Mouse (Mus musculus) ES-E14 (cell line): ENCODE results near the gene Tmem69. TPM values are rescaled to one million over a fixed set of nuclear protein-coding genes. Genes with fewer than 3 reads are reported as not detected.

Source experiments
- DNase-seq: peaks from one replicate; pipeline ENCODE4 v3.0.0-alpha.2; 2013; ENCODE audit warnings: low read depth, low spot score
- H3K27ac ChIP-seq: 2 replicates; pipeline ENCODE4 v1.5.1; 2012; ENCODE audit warnings: low read depth, mild to moderate bottlenecking, low read length, moderate library complexity, mixed read lengths; ENCODE audit not compliant: poor library complexity, insufficient read depth, severe bottlenecking
- H3K36me3 ChIP-seq: 2 replicates; pipeline ENCODE4 v1.6.1; 2012; ENCODE audit warnings: mild to moderate bottlenecking, low read length, moderate library complexity, mixed read lengths; ENCODE audit not compliant: control insufficient read depth, poor library complexity, insufficient read depth, severe bottlenecking
- H3K4me1 ChIP-seq, 2 experiments: fragments of 150-350 bp in 1 of 2; sonication (generic) in 1 of 2; 2 replicates each; pipeline ENCODE4 v1.6.1; 2012; ENCODE audit warnings: low read length in 2 of 2, mild to moderate bottlenecking in 1 of 2, mixed read lengths in 1 of 2; ENCODE audit not compliant: control insufficient read depth in 2 of 2, insufficient read depth in 2 of 2, poor library complexity in 1 of 2
- H3K4me3 ChIP-seq, 2 experiments: fragments of 150-350 bp in 1 of 2; sonication (generic) in 1 of 2; 2 replicates each; pipeline ENCODE4 v1.5.1; 2012; ENCODE audit warnings: low read length in 2 of 2, low read depth in 1 of 2, mild to moderate bottlenecking in 1 of 2, mixed read lengths in 1 of 2; ENCODE audit not compliant: insufficient read depth in 1 of 2, poor library complexity in 1 of 2, severe bottlenecking in 1 of 2
- H3K9ac ChIP-seq: 2 replicates; pipeline ENCODE4 v1.6.1; 2012; ENCODE audit warnings: low read depth, mild to moderate bottlenecking, low read length, mixed read lengths; ENCODE audit not compliant: poor library complexity, insufficient read depth, severe bottlenecking
- H3K9me3 ChIP-seq: fragments of 150-350 bp; sonication (generic); 2 replicates; pipeline ENCODE4 v1.6.1; 2012; ENCODE audit warnings: low read depth, mild to moderate bottlenecking, low read length; ENCODE audit not compliant: control insufficient read depth, insufficient read depth
- CHD2 ChIP-seq: IDR thresholded peaks from 2 replicates; pipeline ENCODE4 v1.6.1; 2014; ENCODE audit warnings: mild to moderate bottlenecking, low read depth, low read length, inconsistent platforms
- HCFC1 ChIP-seq: IDR thresholded peaks from 2 replicates; pipeline ENCODE4 v1.6.1; 2012; ENCODE audit warnings: low read length, inconsistent platforms, borderline replicate concordance; ENCODE audit not compliant: insufficient read depth
- MAFK ChIP-seq: IDR thresholded peaks from 2 replicates; pipeline ENCODE4 v1.6.1; 2014; ENCODE audit warnings: mild to moderate bottlenecking, low read depth, low read length, inconsistent platforms; ENCODE audit not compliant: insufficient read depth
- ZC3H11A ChIP-seq: IDR thresholded peaks from 2 replicates; pipeline ENCODE4 v1.6.1; 2012; ENCODE audit warnings: low read depth, mild to moderate bottlenecking, inconsistent platforms, low read length, borderline replicate concordance
- ZNF384 ChIP-seq: IDR thresholded peaks from 2 replicates; pipeline ENCODE4 v1.6.1; 2012; ENCODE audit warnings: low read depth, low read length, inconsistent platforms
- in situ Hi-C, 2 experiments: fragments of 600-800 bp; cut with MboI; formaldehyde crosslinking; loops; one replicate each; pipeline ENCODE4 v1.15.1; 2025; ENCODE audit warnings: low sequenced_read_pairs in 2 of 2, inconsistent platforms in 1 of 2; ENCODE audit not compliant: unreplicated experiment in 2 of 2
- total RNA-seq: library from RNA; depleted of rRNA; stranded (reverse); fragments of 300-350 nt; gene quantifications from 2 replicates; pipeline ENCODE4 v1.2.3, GENCODE M21; 2012; rRNA removed

Tmem69 gene
- 10.1 and 11.4 TPM in 2 replicates for total RNA-seq

DNA sequence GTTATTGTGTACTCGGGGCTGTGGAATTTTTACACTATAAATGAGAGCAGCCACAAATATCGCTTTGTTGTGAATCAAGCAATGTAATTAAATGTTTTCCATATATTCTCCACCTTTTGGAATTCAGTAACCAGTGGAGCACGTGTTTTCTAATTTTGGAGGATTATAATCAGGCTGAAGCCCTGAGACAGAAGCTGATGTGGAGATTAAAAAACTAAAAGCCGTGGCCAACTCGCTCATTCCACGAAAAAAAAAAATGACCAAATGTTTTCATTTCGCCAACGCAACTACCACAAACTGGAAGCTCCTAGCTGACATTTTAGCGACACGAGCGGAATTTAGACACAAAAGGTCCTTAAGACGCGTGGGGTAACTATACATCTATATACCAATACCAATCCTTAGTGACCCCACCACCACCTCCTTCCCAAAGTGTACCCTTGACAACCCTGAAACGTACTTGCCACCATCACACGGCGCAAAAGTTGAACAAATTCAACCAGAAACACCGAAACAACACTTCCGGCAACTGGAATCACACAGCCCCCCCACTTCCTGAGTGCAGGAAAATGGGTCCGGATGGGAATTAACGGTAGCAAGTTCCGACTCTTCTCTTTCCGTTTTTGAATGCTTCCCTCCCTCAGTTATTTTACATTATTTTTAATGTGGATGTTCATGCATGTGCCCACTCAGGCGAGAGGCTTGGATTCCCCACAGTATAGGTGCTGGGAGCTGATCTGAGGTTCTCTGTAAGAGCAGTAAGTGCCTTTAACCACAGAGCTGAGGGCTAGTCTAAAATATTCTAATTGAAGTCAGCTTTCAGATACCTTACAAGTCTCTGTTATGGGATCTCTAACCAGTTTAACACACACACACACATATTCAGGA lies at the start of gene Tmem69:
Gene Tmem69 (minus strand): TSS at position 524 of the 888 bp plus-strand sequence.
- DNase-seq = peak; percentile 71
- H3K36me3 ChIP-seq = peaks cover 4% of the 10 kb centered on the region; the same call in 1 of the 2 replicates
- H3K4me3 ChIP-seq = peak within 1 kb of the TSS; percentile 96 to 98
- TF ChIP-seq MAFK = no peak
- peak; percentile 68; the same call in 1 of the 2 replicates for TF ChIP-seq CHD2
- no peak for TF ChIP-seq ZNF384
- no peak for TF ChIP-seq ZC3H11A
- TF ChIP-seq HCFC1 = peak; percentile 86
- H3K27ac ChIP-seq = peak within 1 kb of the TSS; percentile 24; the same call in 1 of the 2 replicates
- peak within 1 kb of the TSS; percentile 98 for H3K9ac ChIP-seq
- in situ Hi-C loops = no loop called here
- no peaks in the 10 kb centered on the region for H3K9me3 ChIP-seq
- H3K4me1 ChIP-seq = no peaks in the 10 kb centered on the region; a peak in 1 of 4 replicates

DNA sequence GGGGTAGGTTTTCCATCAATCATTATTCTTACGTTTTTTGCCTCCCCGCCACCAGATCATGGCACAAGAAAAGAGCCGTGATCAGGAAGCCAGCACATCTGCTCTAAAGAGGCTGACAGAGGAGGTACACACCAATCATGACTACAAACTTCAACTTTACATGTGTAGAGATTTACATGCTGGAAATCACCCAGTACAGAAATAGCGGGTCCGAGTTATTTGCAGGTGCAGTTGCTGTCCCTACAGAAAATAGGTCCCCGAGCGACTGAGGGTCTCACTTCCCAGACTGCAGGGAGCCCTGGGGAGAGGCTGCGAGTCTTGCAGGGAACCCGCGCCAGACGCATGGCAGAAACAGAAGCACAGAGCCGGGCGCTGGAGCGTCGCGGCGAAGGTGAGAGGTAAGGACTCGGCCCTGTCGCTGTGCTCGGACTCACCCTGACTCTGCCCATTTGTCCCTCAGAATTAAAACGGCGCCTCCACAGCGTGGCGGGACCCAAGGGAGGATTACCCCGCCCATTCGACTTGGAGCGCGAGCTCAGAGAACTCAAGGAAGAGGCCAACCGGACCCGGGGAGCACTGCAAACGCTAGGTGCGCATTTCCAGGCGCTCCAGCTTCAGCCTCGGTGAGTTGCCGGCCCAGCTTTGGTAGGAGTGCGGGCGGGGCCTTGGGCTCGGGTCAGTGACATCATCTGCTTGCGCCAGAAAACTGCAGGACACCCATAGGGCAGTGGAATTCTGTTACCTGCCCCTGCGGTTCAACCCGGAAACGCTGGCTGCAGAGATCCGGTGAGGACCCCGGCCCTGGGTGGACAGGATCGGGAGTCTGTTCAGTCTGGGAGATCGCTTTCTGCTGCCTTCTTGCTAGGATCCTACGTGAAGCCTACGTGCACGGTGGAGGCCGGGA lies 41.5 kb upstream of the Tmem69 start:
- peak; percentile 88 for DNase-seq
- Histone ChIP-seq H3K9ac (peak overlapping the region; percentile 56), H3K4me1 (peaks cover 0 to 2% of the 10 kb centered on the region in 2 experiments; a peak in 1 of 4 replicates), H3K4me3 (peak overlapping the region; percentile 67 to 90), H3K36me3 (peaks cover 7% of the 10 kb centered on the region), H3K27ac (no peak overlapping the region; the same call in 1 of the 2 replicates), H3K9me3 (no peaks in the 10 kb centered on the region)
- in situ Hi-C loops = no loop called here
- TF ChIP-seq CHD2 = no peak
- TF ChIP-seq ZC3H11A = no peak
- no peak for TF ChIP-seq MAFK
- TF ChIP-seq HCFC1 = peak; percentile 79
- no peak for TF ChIP-seq ZNF384

DNA sequence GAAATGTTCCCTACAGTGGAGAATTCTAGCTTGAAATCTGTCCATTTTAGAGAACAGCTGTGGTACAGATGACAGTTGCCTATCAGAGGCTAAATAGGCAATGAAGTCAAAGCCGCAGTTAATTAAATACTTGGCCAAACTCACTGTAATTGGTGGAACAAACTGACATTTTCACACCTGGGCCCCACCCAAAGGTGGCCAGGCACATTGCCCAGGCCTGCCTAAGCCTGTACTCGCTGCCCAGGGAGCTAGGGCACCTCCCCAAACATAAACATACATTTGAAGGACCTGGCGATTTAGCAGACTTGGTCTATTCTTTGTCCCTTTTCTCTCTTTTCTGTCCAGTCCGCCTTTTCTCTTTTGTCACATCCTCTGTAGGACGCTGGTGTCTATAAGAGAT lies 40.6 kb upstream of the Tmem69 start, which contains the start of gene Ccdc17:
Gene Ccdc17 (plus strand): TSS at position 276 of the 400 bp plus-strand sequence.
- peak within 1 kb of the TSS; percentile 62 to 90 for H3K4me3 ChIP-seq
- H3K4me1 ChIP-seq = peaks cover 0 to 2% of the 10 kb centered on the region in 2 experiments; a peak in 1 of 4 replicates
- H3K9ac ChIP-seq = peak within 1 kb of the TSS; percentile 53
- DNase-seq = no peak
- H3K27ac ChIP-seq = no peak within 1 kb of the TSS; the same call in 1 of the 2 replicates
- TF ChIP-seq HCFC1 (no peak), ZNF384 (no peak), ZC3H11A (no peak), CHD2 (no peak), MAFK (no peak)
- H3K36me3 ChIP-seq = peaks cover 7% of the 10 kb centered on the region
- in situ Hi-C loops = no loop called here
- no peaks in the 10 kb centered on the region for H3K9me3 ChIP-seq

DNA sequence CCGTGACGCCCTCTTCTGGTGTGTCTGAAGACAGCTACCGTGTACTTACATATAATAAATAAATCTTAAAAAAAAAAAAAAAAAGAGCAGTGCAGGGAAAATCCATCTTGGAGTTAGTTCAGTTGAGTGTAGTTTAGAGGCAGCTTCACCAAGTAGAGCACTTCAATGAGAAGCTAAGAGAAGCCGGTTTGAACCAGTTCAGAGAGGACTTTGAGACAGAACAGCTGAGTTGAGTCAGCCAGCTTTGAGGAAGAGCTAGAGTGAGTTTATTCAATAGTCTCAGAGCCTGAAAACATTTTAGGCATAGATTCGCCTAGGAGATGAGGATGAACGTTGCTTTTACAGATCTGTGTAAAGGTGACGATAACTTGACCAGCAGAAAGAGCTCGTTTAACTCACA lies 40.1 kb upstream of the Tmem69 start:
- peaks cover 0 to 2% of the 10 kb centered on the region in 2 experiments; a peak in 1 of 4 replicates for H3K4me1 ChIP-seq
- peak; percentile 34; the same call in 1 of the 2 replicates for TF ChIP-seq ZNF384
- no peak for TF ChIP-seq ZC3H11A
- peak overlapping the region in 1 of 2 experiments; percentile 90; a peak in 1 of 4 replicates for H3K4me3 ChIP-seq
- no peaks in the 10 kb centered on the region for H3K9me3 ChIP-seq
- H3K36me3 ChIP-seq = peaks cover 12% of the 10 kb centered on the region
- H3K27ac ChIP-seq = no peak overlapping the region
- in situ Hi-C loops = no loop called here
- no peak overlapping the region for H3K9ac ChIP-seq
- DNase-seq = no peak
